Mouse (Mus musculus) midbrain, postnatal 0 days (tissue): Measurements from ENCODE around the gene Mn1. TPM values are rescaled to one million over a fixed set of nuclear protein-coding genes. Genes with fewer than 3 reads are reported as not detected.

Experiments used
- ATAC-seq: fragments of 200-750 bp; cut with Nextera tagmentation; 2 replicates; pipeline ENCODE4 v1.8.0; 2017; ENCODE audit warnings: moderate number of reproducible peaks, mild to moderate bottlenecking, moderate TSS enrichment, moderate library complexity; ENCODE audit not compliant: low FRiP score
- DNase-seq: peaks from one replicate; pipeline ENCODE4 v3.0.0-alpha.2; 2015; ENCODE audit warnings: low spot score
- H3K27ac ChIP-seq: fragments of 300-500 bp; sonication (generic); 2 replicates; pipeline ENCODE4 v1.5.1; 2014; ENCODE audit warnings: low read depth, mild to moderate bottlenecking, low read length, mixed read lengths
- H3K27me3 ChIP-seq: fragments of 300-500 bp; sonication (generic); 2 replicates; pipeline ENCODE4 v1.6.1; 2014; ENCODE audit warnings: low read length, control low read depth, mixed read lengths; ENCODE audit not compliant: insufficient read depth
- H3K36me3 ChIP-seq: fragments of 300-500 bp; sonication (generic); 2 replicates; pipeline ENCODE4 v1.6.1; 2014; ENCODE audit warnings: low read length, control low read depth, mixed read lengths; ENCODE audit not compliant: insufficient read depth
- H3K4me1 ChIP-seq: fragments of 300-500 bp; sonication (generic); 2 replicates; pipeline ENCODE4 v1.6.1; 2014; ENCODE audit warnings: mild to moderate bottlenecking, control low read depth, antibody characterized with exemption, low read length, mixed read lengths; ENCODE audit not compliant: insufficient read depth
- H3K4me2 ChIP-seq: fragments of 300-500 bp; sonication (generic); 2 replicates; pipeline ENCODE4 v1.6.1; 2014; ENCODE audit warnings: low read depth, mild to moderate bottlenecking, low read length, mixed read lengths; ENCODE audit not compliant: poor library complexity, severe bottlenecking
- H3K4me3 ChIP-seq: fragments of 300-500 bp; sonication (generic); 2 replicates; pipeline ENCODE4 v1.5.1; 2014; ENCODE audit warnings: low read depth, mild to moderate bottlenecking, low read length, moderate library complexity
- H3K9ac ChIP-seq: fragments of 300-500 bp; sonication (generic); replicated peaks from 2 replicates; pipeline ENCODE4 v1.6.1; 2014; ENCODE audit warnings: mild to moderate bottlenecking, low read length, moderate library complexity, mixed read lengths; ENCODE audit not compliant: poor library complexity, severe bottlenecking
- H3K9me3 ChIP-seq: fragments of 300-500 bp; sonication (generic); 2 replicates; pipeline ENCODE4 v1.6.1; 2016; ENCODE audit warnings: low read length, control low read depth
- CTCF ChIP-seq: IDR thresholded peaks from 2 replicates; pipeline ENCODE4 v1.5.1; 2016; ENCODE audit warnings: antibody characterized with exemption, mild to moderate bottlenecking
- WGBS: fragments of 180-500 bp; shearing (Covaris S2); extraction: QIAGEN DNeasy Blood & Tissue Kit; methylation state at CpG from one replicate; pipeline ENCODE4 v1.1.7; 2014; 5-methylcytosine and 5-hydroxymethylcytosine counted together
- polyA plus RNA-seq: library from polyadenylated mRNA; unstranded; fragments of >200 nt; fragmentation: Nextera tagmentation; extraction: Ambion mirVana; gene quantifications from 2 replicates; pipeline ENCODE4 v1.2.1, GENCODE M21; 2015
- total RNA-seq: library from RNA; depleted of rRNA; stranded (reverse); fragments of >200 nt; gene quantifications from 2 replicates; pipeline ENCODE4 v1.2.3, GENCODE M21; 2014

Mn1 gene
- total and polyA plus RNA-seq, 2 experiments from 2014 or later: 49.6 to 139 TPM

DNA sequence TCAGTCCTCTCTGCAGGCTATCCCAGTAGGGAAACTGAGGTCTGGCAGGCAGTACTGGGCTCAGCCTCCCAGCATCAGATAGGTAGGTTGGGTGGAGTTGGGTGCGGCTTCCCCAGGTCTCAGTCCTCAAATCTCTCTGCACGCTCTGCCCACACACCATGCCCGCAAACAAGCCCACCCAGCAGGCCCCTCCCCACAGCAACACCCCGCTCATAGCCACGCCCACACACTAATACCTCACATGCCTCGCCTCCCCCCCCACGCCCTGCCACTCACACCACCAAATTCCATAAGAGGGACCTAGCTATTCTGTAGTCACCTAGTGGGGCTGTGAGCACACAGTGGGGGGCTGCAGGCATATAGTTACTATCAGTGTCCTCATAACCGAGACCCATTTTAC, 21.7 kb downstream of the Mn1 start:
- TF ChIP-seq CTCF: no peak
- DNase-seq (no peak), ATAC-seq (no peak)
- H3K36me3 ChIP-seq: peaks cover 3% of the 10 kb centered on the region; the same call in 1 of the 2 replicates
- H3K9ac ChIP-seq: no peak overlapping the region
- H3K4me1 ChIP-seq: peaks cover 26% of the 10 kb centered on the region; the same call in 1 of the 2 replicates
- no peaks in the 10 kb centered on the region for H3K9me3 ChIP-seq
- 91% methylated on average over 8 of the region's 8 CpGs for WGBS
- no peak overlapping the region for H3K4me2 ChIP-seq
- no peak overlapping the region for H3K27ac ChIP-seq
- H3K27me3 ChIP-seq: no peaks in the 10 kb centered on the region
- no peak overlapping the region for H3K4me3 ChIP-seq

DNA sequence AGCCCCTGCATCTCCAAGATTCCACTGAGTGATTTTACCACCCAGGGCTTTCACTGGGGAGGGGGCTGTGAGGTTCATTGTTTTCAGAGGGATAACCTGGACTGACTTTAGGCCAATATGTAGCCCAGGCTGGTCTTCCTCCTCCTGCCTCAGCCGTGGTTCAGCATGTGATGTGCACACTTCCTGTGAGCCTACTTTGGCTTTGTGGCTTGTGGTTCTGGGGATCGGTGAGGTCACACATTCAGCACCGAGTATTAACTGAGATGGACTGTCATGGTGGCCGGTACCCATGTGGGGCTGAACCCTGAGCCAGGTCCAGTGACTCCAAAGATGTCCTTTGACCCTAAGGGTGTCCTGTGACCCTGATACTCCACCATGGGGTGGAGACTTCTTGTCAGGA, 23.1 kb downstream of the Mn1 start:
- Histone ChIP-seq H3K36me3 (peaks cover 7% of the 10 kb centered on the region; the same call in 1 of the 2 replicates), H3K27me3 (no peaks in the 10 kb centered on the region), H3K4me1 (peaks cover 17% of the 10 kb centered on the region; the same call in 1 of the 2 replicates), H3K4me2 (no peak overlapping the region), H3K27ac (no peak overlapping the region), H3K4me3 (no peak overlapping the region), H3K9ac (no peak overlapping the region), H3K9me3 (no peaks in the 10 kb centered on the region)
- no peak for ATAC-seq
- DNase-seq: no peak
- WGBS: 85% methylated on average over 4 of the region's 4 CpGs
- no peak for TF ChIP-seq CTCF

DNA sequence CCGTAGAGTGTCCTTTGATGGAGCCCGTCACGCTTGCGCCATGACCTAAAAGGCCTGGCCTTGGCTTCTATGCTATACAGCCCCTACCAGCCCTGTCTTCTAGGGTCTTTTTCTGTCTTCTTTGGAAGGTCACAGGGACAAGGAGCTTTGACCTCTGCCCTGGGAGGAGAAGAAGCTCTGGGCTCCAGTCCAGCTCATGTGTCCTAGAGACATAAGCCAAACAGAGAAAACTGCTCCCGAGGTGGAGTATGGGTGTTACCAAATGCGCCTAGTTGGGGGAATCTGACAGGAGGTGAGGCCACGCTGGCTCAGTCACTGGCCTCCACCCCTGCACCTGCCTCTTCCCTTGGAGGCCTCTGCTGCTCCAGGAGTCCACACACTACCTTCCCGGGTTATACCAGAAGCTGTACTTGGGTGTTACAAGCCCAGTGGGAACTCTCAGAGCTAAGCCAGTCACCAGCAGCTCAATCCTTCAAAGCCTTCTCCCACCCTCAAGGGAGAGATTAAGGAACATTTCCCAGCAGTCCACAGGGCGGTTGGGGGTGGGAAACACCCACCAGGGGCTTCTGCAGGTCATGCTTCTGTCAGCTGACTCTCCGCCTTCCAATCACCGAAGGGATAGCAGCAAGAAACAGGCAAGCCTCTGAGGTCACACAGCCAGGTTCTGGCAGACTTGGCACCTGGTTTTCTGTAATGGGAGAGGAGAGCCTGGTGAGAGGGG, 25.1 kb downstream of the Mn1 start:
- peaks cover 10% of the 10 kb centered on the region; the same call in 1 of the 2 replicates for H3K36me3 ChIP-seq
- no peak overlapping the region for H3K9ac ChIP-seq
- no peaks in the 10 kb centered on the region for H3K9me3 ChIP-seq
- DNase-seq: no peak
- 68% methylated on average over 11 of the region's 11 CpGs for WGBS
- no peak for TF ChIP-seq CTCF
- H3K4me1 ChIP-seq: 0 out of 2 replicates have a peak, but pooled peaks cover 6% of the 10 kb centered on the region
- H3K4me2 ChIP-seq: no peak overlapping the region
- no peaks in the 10 kb centered on the region for H3K27me3 ChIP-seq
- H3K4me3 ChIP-seq: no peak overlapping the region
- 0 out of 2 replicates have a peak, but pooled peaks have one; percentile 24 for ATAC-seq
- H3K27ac ChIP-seq: no peak overlapping the region

DNA sequence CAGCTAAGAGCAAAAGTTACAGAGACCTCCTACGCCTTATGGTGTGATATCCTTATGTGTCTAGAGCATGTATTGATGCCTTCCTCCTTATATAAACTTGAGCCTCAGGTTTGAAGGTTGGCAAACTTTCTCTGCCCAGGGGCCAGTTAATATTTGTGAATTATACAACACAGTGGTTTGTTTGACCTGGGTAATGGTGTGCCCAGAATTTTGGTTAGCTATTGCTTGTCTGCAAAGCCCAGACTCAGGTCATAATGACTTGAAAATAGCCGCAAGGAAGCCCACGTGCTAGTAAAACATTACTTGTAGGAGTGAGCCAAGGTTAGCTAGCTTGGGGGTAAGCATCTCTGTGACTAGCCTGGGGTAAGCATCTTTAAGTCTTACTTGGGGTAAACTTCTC, 26.5 kb downstream of the Mn1 start:
- Histone ChIP-seq H3K4me1 (0 out of 2 replicates have a peak, but pooled peaks cover 6% of the 10 kb centered on the region), H3K9ac (no peak overlapping the region), H3K4me3 (no peak overlapping the region), H3K27me3 (no peaks in the 10 kb centered on the region), H3K4me2 (no peak overlapping the region), H3K27ac (no peak overlapping the region), H3K9me3 (no peaks in the 10 kb centered on the region), H3K36me3 (peaks cover 8% of the 10 kb centered on the region; the same call in 1 of the 2 replicates)
- no peak for DNase-seq
- WGBS: 83% methylated on average over 3 of the region's 3 CpGs
- TF ChIP-seq CTCF: no peak
- ATAC-seq: no peak

DNA sequence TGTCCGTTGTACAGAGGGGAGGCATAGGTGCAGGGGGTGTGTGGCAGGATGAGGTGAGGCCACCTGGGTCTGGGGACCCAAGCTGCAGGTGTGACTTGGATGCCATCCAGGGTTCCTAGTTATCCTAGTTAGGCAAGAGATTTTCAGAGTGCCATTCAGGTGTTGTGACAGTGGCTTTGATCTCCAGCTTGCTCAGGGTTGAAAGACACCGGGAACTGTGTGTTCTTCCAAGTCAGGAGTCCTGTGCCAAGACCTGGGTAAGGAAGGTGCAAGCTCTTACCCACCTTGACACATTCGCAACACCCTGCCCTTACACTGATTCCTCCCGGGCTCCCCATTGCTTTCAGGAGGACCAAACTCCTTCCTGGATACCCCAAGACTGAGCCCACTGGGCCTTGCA, 27.2 kb downstream of the Mn1 start:
- no peaks in the 10 kb centered on the region for H3K27me3 ChIP-seq
- no peak overlapping the region for H3K27ac ChIP-seq
- no peak for DNase-seq
- 81% methylated on average over 4 of the region's 4 CpGs for WGBS
- no peak overlapping the region for H3K9ac ChIP-seq
- H3K4me1 ChIP-seq: peaks cover 10% of the 10 kb centered on the region; the same call in 1 of the 2 replicates
- H3K4me3 ChIP-seq: no peak overlapping the region
- no peaks in the 10 kb centered on the region for H3K9me3 ChIP-seq
- no peak for TF ChIP-seq CTCF
- ATAC-seq: no peak
- peaks cover 8% of the 10 kb centered on the region; the same call in 1 of the 2 replicates for H3K36me3 ChIP-seq
- no peak overlapping the region for H3K4me2 ChIP-seq

DNA sequence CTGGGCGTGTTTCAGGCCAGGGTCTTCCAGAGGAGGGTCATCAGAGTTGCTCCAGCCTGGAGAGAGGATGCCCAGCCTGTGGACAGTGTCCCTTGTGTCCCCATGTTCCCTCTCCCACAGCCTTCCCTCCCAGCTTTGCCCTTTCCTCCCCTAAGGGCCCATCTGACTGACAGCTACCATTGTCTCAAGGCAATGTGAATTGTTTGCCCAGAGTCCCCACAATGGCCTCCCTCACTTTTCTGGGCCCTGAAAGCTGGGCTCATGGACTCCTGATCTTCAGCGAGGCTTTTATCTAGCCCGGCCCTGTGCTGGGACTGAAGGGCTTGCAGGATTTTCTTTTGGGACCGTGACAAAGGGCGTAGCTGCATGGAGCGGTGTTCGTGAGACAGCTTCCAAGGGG, 29.5 kb downstream of the Mn1 start:
- no peak for TF ChIP-seq CTCF
- Histone ChIP-seq H3K9me3 (no peaks in the 10 kb centered on the region), H3K9ac (no peak overlapping the region), H3K4me3 (no peak overlapping the region), H3K36me3 (peaks cover 8% of the 10 kb centered on the region; the same call in 1 of the 2 replicates), H3K27me3 (no peaks in the 10 kb centered on the region), H3K4me1 (peaks cover 17% of the 10 kb centered on the region; the same call in 1 of the 2 replicates), H3K4me2 (no peak overlapping the region), H3K27ac (no peak overlapping the region)
- WGBS: 21% methylated on average over 7 of the region's 7 CpGs
- DNase-seq: no peak
- no peak for ATAC-seq
